Mouse (Mus musculus) limb, embryonic 12.5 days (tissue): ENCODE results near the gene Zrsr2. TPM values are rescaled to one million over a fixed set of nuclear protein-coding genes. Genes with fewer than 3 reads are reported as not detected.

Experiments
- ATAC-seq: fragments of 200-750 bp; cut with Nextera tagmentation; 2 replicates; pipeline ENCODE4 v1.8.0; 2017; ENCODE audit warnings: low read depth, moderate TSS enrichment; ENCODE audit not compliant: insufficient number of reproducible peaks, insufficient read depth, low FRiP score, low TSS enrichment
- H3K27ac ChIP-seq: fragments of 300-500 bp; sonication (generic); 2 replicates; pipeline ENCODE4 v1.5.1; 2016; ENCODE audit warnings: mild to moderate bottlenecking, moderate library complexity
- H3K27me3 ChIP-seq: fragments of 300-500 bp; sonication (generic); 2 replicates; pipeline ENCODE4 v1.6.1; 2016; ENCODE audit warnings: mild to moderate bottlenecking, moderate library complexity
- H3K36me3 ChIP-seq: fragments of 300-500 bp; sonication (generic); 2 replicates; pipeline ENCODE4 v1.6.1; 2016; ENCODE audit warnings: mild to moderate bottlenecking, moderate library complexity
- H3K4me1 ChIP-seq: fragments of 300-500 bp; sonication (generic); replicated peaks from 2 replicates; pipeline ENCODE4 v1.6.1; 2016
- H3K4me2 ChIP-seq: fragments of 300-500 bp; sonication (generic); 2 replicates; pipeline ENCODE4 v1.6.1; 2016; ENCODE audit warnings: mild to moderate bottlenecking, moderate library complexity
- H3K4me3 ChIP-seq: fragments of 300-500 bp; sonication (generic); replicated peaks from 2 replicates; pipeline ENCODE4 v1.5.1; 2016; ENCODE audit warnings: mild to moderate bottlenecking
- H3K9ac ChIP-seq: fragments of 300-500 bp; sonication (generic); replicated peaks from 2 replicates; pipeline ENCODE4 v1.6.1; 2016; ENCODE audit warnings: mild to moderate bottlenecking, moderate library complexity
- H3K9me3 ChIP-seq: fragments of 300-500 bp; sonication (generic); 2 replicates; pipeline ENCODE4 v1.6.1; 2016; ENCODE audit warnings: mild to moderate bottlenecking, moderate library complexity
- WGBS: fragments of 180-500 bp; shearing (Covaris S2); methylation state at CpG from one replicate; pipeline ENCODE4 v1.1.7; 2016; 5-methylcytosine and 5-hydroxymethylcytosine counted together
- polyA plus RNA-seq: library from polyadenylated mRNA; unstranded; fragments of >200 nt; fragmentation: Nextera tagmentation; extraction: Ambion mirVana; gene quantifications from 2 replicates; pipeline ENCODE4 v1.2.1, GENCODE M21; 2016

Zrsr2 gene
- polyA plus RNA-seq, 1 experiment from 2014 or later, result 85.8 TPM

DNA sequence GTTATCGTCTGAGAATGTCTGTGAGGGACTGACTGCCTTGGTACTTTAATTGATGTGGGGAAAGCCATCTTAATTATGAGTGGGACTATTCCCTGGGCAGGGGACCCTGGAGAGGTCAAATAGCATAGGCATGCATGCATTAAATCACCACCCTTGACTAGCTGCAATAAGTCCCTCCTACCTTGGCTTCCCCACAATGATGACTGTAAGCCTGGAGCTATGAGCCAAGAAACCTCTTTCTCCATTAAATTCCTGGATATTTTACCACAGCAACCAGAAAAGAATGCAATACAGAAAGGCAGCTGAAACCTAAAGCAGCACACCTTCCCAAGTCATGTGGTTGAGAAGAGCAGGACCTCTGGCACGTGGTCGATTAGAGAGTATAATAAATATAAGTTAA is 14.1 kb downstream of the Zrsr2 start:
- no peak overlapping the region for H3K27ac ChIP-seq
- no peak for ATAC-seq
- WGBS, result 86% methylated on average over 3 of the region's 3 CpGs
- H3K36me3 ChIP-seq, result peaks cover 46% of the 10 kb centered on the region; the same call in 1 of the 2 replicates
- H3K4me1 ChIP-seq, result no peaks in the 10 kb centered on the region
- no peaks in the 10 kb centered on the region for H3K9me3 ChIP-seq
- H3K27me3 ChIP-seq, result peaks cover 3% of the 10 kb centered on the region
- no peak overlapping the region for H3K4me3 ChIP-seq
- H3K4me2 ChIP-seq, result no peak overlapping the region
- H3K9ac ChIP-seq, result no peak overlapping the region

DNA sequence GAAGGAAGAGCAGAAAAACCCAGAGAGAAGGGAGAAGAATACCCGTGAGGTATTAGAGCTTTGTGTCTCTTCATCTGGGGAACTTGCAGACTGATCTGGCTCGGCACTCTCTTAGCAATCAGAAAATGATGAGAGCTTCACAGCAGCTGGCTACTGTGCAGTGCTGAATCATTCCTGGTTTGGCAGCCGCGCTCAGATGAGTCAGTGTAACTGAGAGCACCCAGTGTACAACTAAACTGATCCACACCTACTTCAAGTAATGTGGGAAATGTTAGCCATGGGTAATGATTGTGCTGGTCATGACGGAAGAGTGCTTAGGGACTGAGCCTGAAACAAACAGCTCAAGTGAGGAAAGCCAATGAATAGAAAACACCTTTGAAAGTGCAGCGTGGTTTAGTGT is 19.9 kb downstream of the Zrsr2 start:
- H3K9ac ChIP-seq, result no peak overlapping the region
- H3K9me3 ChIP-seq, result no peaks in the 10 kb centered on the region
- H3K4me3 ChIP-seq, result no peak overlapping the region
- H3K27me3 ChIP-seq, result peaks cover 12% of the 10 kb centered on the region
- ATAC-seq, result no peak
- H3K4me2 ChIP-seq, result no peak overlapping the region
- WGBS, result 89% methylated on average over 6 of the region's 6 CpGs
- H3K27ac ChIP-seq, result no peak overlapping the region
- H3K4me1 ChIP-seq, result no peaks in the 10 kb centered on the region
- H3K36me3 ChIP-seq, result peaks cover 38% of the 10 kb centered on the region; the same call in 1 of the 2 replicates

DNA sequence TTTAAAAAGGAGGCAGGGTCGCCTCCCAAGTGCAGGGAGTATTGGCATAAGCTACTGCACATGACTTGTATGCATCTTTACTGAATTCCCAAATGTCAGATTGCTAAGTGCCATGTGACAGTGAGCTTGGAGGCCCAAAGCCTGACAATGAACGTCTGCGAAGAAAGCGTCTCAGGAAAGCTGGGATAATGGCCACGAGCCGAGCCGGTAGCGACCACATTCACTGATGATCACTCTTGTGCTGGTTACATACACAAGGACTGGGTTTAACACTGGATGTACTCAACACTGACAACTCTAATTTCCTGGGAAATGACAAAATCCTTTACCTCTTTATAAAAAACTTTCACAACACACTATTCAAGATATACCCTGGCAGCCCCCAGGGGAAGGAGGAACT is 23.7 kb downstream of the Zrsr2 start:
- peaks cover 22% of the 10 kb centered on the region; the same call in 1 of the 2 replicates for H3K36me3 ChIP-seq
- no peak overlapping the region for H3K4me2 ChIP-seq
- H3K9ac ChIP-seq, result no peak overlapping the region
- no peak overlapping the region for H3K4me3 ChIP-seq
- ATAC-seq, result no peak
- 87% methylated on average over 8 of the region's 8 CpGs for WGBS
- H3K4me1 ChIP-seq, result no peaks in the 10 kb centered on the region
- no peaks in the 10 kb centered on the region for H3K9me3 ChIP-seq
- no peak overlapping the region for H3K27ac ChIP-seq
- peaks cover 20% of the 10 kb centered on the region for H3K27me3 ChIP-seq

DNA sequence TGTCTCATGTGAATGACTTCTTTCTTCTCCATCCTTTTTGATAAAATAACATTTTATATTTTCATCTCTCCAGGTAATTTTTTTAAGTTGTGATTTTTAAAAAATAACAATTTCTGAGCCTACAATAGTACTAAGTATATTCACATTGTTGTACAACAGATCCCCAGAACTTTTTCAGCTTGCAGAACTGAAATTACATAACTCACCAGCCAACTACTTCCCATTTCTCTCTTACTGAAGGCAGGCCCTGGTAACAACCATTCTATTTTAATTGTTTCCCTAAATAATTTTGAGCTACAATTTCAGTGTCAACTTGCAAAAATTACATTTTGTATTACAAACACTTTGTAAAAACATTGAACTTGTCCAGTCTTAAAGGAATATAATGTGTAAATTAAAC is 28.9 kb downstream of the Zrsr2 start:
- ATAC-seq, result no peak
- Histone ChIP-seq H3K9ac (no peak overlapping the region), H3K9me3 (no peaks in the 10 kb centered on the region), H3K27me3 (peaks cover 12% of the 10 kb centered on the region), H3K36me3 (no peaks in the 10 kb centered on the region), H3K4me1 (no peaks in the 10 kb centered on the region), H3K27ac (no peak overlapping the region), H3K4me2 (no peak overlapping the region), H3K4me3 (no peak overlapping the region)

DNA sequence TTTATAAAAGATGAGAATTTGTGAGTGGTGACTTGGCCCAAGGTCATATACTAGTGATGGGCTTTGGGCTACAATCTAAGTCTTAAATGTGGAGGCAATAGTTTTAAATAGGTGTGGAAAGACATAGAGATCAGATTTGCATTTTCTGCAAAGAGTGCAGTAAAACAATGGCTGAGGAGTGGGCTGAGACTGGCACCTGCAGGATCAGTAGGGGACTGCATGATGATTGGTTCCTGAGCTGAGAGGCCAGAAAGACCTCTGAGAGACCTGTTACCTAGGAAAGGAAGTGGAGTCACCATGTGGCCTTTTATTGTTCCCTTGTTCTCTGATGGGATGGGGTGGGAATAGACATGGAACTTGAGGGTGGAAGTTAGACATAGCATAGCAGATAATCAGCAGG is 45.7 kb downstream of the Zrsr2 start:
- no peak for ATAC-seq
- no peak overlapping the region for H3K9ac ChIP-seq
- no peaks in the 10 kb centered on the region for H3K4me1 ChIP-seq
- H3K4me2 ChIP-seq, result no peak overlapping the region
- H3K4me3 ChIP-seq, result no peak overlapping the region
- H3K36me3 ChIP-seq, result no peaks in the 10 kb centered on the region; the same call in 1 of the 2 replicates
- H3K27ac ChIP-seq, result no peak overlapping the region
- peaks cover 13% of the 10 kb centered on the region for H3K27me3 ChIP-seq
- H3K9me3 ChIP-seq, result no peaks in the 10 kb centered on the region

DNA sequence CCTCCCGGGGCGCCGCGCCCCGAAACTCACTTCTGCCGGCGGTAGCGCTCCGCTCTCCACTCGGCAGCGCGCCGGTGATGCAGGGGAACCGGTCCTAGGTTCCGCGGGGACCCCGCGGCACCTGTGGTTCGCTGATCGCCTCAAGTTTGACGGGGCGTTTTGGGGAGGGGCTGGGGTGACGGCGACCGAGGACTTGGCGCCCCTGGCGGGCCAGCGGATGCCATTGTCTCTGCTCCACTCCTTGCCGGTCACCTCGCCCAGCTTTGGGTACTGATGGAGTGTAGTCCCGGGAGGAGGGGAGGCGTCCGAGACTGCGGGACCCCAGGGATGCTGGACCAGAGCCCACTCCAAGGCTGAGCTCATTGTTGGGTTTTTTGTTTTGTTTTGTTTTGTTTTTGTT is 49.1 kb downstream of the Zrsr2 start:
- WGBS, result 14% methylated on average over 24 of the region's 34 CpGs
- H3K27me3 ChIP-seq, result peaks cover 13% of the 10 kb centered on the region
- no peak for ATAC-seq

DNA sequence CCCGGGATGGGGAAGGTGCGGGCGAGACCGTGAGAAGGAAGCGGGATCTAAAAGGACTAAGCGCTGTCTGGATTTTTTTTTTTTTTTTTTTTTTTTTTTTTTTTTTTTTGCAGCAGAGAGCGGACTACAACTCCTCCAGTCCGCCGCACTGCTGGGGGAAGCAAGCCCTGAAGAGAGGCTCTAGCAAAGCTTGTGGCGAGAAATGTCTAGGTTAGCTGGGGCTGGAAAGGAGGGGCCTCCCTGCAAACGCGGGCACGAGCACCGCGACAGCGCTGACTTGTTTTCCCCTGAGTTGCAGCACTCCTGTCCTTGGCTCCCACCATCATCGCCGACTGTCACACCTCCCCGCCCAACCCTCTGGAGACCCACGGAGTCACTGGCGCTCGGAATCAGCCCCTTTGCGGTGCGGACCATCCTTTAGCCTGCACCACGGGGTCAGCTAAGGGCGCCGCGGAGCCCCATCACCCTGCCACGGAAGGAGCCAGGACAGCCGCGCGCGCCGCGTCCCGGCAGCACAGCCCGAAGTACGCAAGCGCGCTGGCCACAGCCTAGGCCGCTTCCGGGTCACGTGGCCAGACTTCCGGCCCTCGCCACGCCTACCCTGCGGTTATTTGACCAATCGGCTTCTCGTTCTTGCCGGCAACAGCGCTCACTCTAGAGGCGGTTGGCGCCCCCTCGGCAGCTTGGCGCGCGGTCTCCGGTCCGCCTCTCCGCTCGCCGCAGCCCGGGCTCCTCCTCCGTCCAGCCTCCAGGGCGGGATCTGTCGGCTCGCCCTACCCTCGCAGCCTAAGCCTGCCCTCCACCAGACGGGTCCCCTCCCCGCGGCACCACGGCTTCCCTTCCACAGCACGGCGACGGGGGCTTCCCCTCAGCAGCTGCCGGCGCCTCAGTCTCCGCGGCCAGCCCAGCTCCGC is 49.9 kb downstream of the Zrsr2 start, which contains the start of gene Ap1s2:
Gene Ap1s2 (plus strand): TSS at position 681 of the 914 bp plus-strand sequence.
- Histone ChIP-seq H3K36me3 (no peaks in the 10 kb centered on the region), H3K9ac (peak within 1 kb of the TSS; percentile 64), H3K4me1 (no peaks in the 10 kb centered on the region), H3K9me3 (no peaks in the 10 kb centered on the region), H3K27ac (peak within 1 kb of the TSS; percentile 91), H3K4me2 (peak within 1 kb of the TSS; percentile 53), H3K27me3 (peaks cover 8% of the 10 kb centered on the region), H3K4me3 (peak within 1 kb of the TSS; percentile 57)
- ATAC-seq, result peak; percentile 99
- 27% methylated on average over 68 of the region's 80 CpGs for WGBS

More for the DNA sequence above, 49.1 kb downstream of the Zrsr2 start:
- no peaks in the 10 kb centered on the region for H3K36me3 ChIP-seq
- H3K4me2 ChIP-seq, result peak overlapping the region; percentile 53
- peak overlapping the region; percentile 57 for H3K4me3 ChIP-seq
- peak overlapping the region; percentile 91 for H3K27ac ChIP-seq
- peak overlapping the region; percentile 64 for H3K9ac ChIP-seq
- H3K4me1 ChIP-seq, result no peaks in the 10 kb centered on the region
- no peaks in the 10 kb centered on the region for H3K9me3 ChIP-seq

DNA sequence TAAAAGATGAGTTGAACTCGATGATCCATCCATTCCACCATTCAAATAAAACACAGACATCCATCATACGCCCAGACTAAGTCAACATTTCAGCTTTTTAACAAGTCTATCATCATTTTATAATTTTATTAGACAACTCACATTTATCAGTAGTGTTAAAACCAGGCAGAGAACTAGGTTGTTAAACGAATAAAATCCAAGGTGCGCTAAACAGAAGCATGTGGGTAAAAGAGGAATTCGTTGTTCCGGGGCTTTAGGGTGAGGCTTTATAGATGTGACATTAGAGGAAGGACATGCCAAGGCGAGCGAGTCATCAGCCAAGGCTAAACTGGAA is 50.5 kb downstream of the Zrsr2 start:
- peak overlapping the region; percentile 86 for H3K27ac ChIP-seq
- no peaks in the 10 kb centered on the region for H3K4me1 ChIP-seq
- peak overlapping the region; percentile 53 for H3K4me2 ChIP-seq
- H3K9ac ChIP-seq, result 0 out of 2 replicates have a peak overlapping the region, but pooled peaks have one; percentile 60
- H3K4me3 ChIP-seq, result peak overlapping the region; percentile 57
- no peak for ATAC-seq
- no peaks in the 10 kb centered on the region for H3K9me3 ChIP-seq
- 23% methylated on average over 8 of the region's 8 CpGs for WGBS
- H3K36me3 ChIP-seq, result no peaks in the 10 kb centered on the region
- peaks cover 13% of the 10 kb centered on the region for H3K27me3 ChIP-seq

DNA sequence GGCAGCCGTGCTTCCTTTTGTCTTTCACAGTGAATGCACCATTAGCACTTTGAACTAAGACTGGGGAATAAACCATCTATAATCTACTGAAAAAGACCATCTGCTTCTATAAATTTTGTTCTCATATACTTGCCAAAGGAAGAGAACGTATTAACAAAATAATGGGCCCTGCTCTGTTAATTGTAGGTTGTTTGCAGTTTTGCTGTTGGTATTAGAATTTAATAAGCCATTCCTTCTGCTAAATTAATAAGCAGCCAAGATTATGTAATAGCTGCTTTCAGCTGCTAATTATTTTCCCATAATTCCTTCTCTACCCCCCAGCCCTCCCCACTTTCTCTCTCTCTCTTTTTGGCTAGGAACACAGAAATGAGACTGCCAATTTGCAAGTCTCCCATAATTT is 51.6 kb downstream of the Zrsr2 start:
- Histone ChIP-seq H3K4me1 (no peaks in the 10 kb centered on the region), H3K9me3 (no peaks in the 10 kb centered on the region), H3K36me3 (no peaks in the 10 kb centered on the region), H3K4me3 (no peak overlapping the region), H3K27me3 (peaks cover 17% of the 10 kb centered on the region), H3K4me2 (no peak overlapping the region), H3K27ac (no peak overlapping the region), H3K9ac (no peak overlapping the region)
- WGBS, result 83% methylated on average over 2 of the region's 2 CpGs
- ATAC-seq, result no peak

DNA sequence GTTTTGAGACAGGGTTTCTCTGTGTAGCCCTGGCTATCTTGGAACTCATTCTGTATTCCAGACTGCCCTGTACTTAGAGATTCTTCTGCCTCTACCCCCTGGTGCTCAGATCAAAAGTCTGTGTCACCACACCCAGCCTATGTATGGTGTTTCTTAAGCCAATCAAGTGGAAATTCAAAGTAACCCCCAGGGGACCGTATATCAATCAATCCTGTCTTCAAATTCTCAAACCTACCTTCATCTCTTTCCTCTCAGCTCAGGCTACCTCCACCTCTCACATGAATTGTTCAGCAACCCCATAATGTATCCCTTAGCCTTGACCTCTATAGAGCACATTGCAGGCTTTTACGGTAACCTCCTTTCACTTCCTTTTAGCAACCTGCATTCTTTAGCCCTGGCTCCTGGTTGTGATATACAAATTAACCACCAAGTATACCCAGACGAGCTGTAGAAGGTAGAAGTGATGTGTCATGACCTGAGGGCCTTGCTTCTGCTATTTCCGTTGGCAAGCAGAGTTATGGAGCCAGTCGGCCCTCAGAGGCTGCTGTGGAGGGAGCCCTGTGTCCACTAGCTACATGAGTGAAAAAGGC is 58.9 kb downstream of the Zrsr2 start:
- 57% methylated on average over 5 of the region's 5 CpGs for WGBS
- H3K9ac ChIP-seq, result no peak overlapping the region
- no peak for ATAC-seq
- no peak overlapping the region for H3K27ac ChIP-seq
- no peak overlapping the region for H3K4me3 ChIP-seq
- peaks cover 16% of the 10 kb centered on the region for H3K27me3 ChIP-seq
- H3K4me1 ChIP-seq, result no peaks in the 10 kb centered on the region
- no peaks in the 10 kb centered on the region for H3K9me3 ChIP-seq
- H3K4me2 ChIP-seq, result no peak overlapping the region
- H3K36me3 ChIP-seq, result no peaks in the 10 kb centered on the region

DNA sequence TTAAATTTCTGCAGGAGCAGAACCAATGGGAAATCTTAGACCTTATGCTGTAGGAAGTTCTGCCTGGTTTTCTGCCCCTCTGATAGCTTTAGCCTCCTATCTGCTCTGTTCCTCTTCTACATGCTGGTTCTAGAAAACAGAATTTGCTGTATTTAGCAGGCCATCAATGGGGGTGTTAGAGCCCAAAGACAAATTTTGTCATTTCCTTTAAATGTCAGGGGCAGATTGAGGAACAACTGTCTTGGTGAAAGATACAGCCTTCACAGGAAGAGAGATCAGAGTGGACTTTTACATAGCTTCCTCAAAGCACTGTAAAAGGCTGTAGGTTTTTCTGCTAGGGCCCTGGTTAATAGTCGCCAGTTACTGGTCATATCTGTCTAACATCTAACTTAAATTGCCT is 61.1 kb downstream of the Zrsr2 start:
- no peaks in the 10 kb centered on the region for H3K9me3 ChIP-seq
- no peak overlapping the region for H3K9ac ChIP-seq
- WGBS, result 82% methylated on average over 1 of the region's 1 CpGs
- peaks cover 7% of the 10 kb centered on the region; the same call in 1 of the 2 replicates for H3K27me3 ChIP-seq
- no peak overlapping the region for H3K27ac ChIP-seq
- H3K4me2 ChIP-seq, result no peak overlapping the region
- no peak for ATAC-seq
- no peaks in the 10 kb centered on the region for H3K36me3 ChIP-seq
- no peaks in the 10 kb centered on the region for H3K4me1 ChIP-seq
- no peak overlapping the region for H3K4me3 ChIP-seq
